Mouse (Mus musculus): ENCODE results near the gene Homer3. TPM values are rescaled to one million over a fixed set of nuclear protein-coding genes. Genes with fewer than 3 reads are reported as not detected.

Homer3 gene
- polyA plus RNA-seq, 1 experiment = 192 TPM

DNA sequence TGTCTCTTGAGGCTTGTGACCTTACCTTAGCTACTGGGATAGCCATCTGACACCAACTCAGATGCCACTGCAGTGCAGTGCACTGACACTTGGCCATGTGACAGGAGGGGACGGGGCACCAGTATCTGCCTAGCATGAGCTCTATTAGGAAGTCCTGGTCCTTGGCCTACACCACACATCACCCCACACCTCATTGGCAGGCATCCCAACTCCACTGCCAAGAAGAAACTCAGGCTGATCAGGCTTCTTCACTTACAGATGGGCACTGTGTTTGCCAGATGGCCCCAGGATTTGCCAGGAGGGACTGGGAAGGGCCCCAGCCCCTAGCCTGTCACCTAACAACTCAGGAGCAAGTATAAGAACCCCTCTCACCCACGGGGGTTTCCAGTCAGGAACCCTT is 30.8 kb downstream of the Homer3 start:
- TF ChIP-seq GATA1 (IDR thresholded peaks at IDR 0.05; ENCODE audit: borderline replicate concordance, low read length) (no peak), FLI1 (IDR thresholded peaks at IDR 0.05; ENCODE audit: low read length) (no peak)
- Histone ChIP-seq H3K27me3 (replicated peaks) (peaks cover 36% of the 10 kb centered on the region), H3K4me3 (replicated peaks) (no peak overlapping the region), H3K9me3 (no peaks in the 10 kb centered on the region), H3K4me1 (peaks cover 33% of the 10 kb centered on the region), H3K36me3 (replicated peaks; ENCODE audit: low read length) (peaks cover 54% of the 10 kb centered on the region)

DNA sequence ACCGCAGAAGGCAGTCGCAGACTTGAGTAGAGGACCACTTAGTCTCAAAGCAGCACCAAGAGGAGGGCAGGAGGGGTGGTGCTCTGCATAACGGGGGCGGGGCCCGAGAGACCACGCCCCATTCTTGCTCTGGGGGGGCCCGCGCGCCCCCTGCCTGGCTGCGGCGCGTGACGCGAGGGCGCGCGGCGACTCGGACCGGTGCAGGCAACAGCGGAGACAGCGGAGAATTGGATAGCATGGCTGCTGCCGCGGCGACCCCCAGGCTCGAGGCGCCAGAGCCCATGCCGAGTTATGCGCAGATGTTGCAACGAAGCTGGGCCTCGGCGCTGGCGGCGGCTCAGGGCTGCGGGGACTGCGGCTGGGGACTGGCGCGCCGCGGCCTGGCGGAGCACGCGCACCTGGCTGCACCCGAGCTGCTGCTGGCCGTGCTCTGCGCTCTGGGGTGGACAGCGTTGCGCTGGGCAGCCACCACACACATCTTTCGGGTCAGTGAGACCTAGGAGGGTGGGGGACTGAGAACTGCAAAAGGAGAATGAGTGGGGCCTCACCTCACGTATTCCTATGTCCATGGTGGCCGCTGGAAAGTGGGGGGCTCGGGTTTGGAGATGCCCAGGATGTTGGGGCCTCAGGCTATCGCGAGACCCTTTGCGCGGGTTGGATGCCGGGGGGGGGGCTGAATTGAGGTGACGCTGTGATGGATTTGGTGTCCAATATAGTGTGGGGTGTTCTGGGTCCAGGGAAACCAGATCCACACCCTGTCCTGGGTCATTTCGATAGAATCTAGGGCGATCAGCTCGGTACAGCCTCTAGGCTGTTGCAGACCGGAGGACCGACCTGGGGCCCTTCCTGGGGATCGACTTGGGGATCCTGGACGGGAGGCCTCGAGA is 33.2 kb downstream of the Homer3 start, which contains the start of gene Cers1:
Cers1 (plus strand) TSS at position 152 of the 887 bp plus-strand sequence.
- peaks cover 32% of the 10 kb centered on the region for H3K4me1 ChIP-seq
- TF ChIP-seq FLI1 (IDR thresholded peaks at IDR 0.05; ENCODE audit: low read length) (no peak), GATA1 (IDR thresholded peaks at IDR 0.05; ENCODE audit: borderline replicate concordance, low read length) (no peak)
- peak within 1 kb of the TSS; percentile 92 for H3K4me3 ChIP-seq (replicated peaks)
- peaks cover 54% of the 10 kb centered on the region for H3K27me3 ChIP-seq (replicated peaks)
- H3K36me3 ChIP-seq (replicated peaks; ENCODE audit: low read length) = peaks cover 32% of the 10 kb centered on the region
- H3K9me3 ChIP-seq = no peaks in the 10 kb centered on the region

DNA sequence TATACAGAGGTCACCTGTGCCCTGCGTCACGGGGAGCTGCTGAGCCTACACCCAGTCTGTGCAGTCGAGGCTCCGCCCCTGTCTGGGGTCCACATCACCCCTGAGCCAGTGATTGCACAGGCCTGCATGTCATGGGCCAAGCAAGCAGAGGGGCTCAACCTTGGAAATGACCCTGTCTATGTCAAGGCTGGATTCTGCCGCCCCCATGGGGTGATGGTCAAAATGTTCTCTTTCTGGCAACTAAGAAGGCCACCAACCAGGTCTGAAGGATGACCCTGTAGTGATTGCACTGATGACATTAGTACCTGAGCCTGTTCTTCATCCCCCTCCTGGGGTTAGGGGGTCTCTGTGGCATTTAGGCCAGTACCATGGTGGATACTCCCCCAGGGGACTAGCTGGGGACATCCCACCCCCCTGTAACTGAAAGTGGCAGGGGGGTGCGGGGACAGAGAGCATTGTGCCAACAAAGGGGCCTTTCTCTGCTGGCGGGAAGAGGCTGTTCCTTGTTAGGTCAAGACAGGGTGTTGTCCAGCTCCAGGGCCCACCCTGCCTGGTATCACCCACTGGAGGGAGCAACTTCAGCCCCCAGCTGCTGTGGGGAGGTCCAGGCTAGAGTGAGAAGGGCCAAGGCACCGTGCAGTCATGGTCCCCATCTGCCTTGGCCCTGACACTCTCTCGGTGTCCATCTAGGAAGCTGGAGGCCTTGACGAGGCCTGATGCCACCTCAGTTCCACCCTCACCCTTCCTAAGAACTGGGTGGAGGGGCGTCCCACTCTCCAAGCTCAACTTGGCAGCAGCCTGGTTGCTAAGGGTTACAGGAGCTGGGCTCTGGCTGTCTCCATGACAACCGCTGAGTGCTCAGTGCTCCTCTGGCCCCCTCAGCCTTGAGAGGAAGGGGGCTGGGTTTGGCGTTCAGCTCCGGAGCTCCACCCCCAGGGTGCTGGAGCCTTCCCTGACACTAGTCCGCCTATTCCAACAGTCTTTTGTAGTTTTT is 34.2 kb downstream of the Homer3 start:
- peak overlapping the region; percentile 92 for H3K4me3 ChIP-seq (replicated peaks)
- peaks cover 23% of the 10 kb centered on the region for H3K36me3 ChIP-seq (replicated peaks; ENCODE audit: low read length)

DNA sequence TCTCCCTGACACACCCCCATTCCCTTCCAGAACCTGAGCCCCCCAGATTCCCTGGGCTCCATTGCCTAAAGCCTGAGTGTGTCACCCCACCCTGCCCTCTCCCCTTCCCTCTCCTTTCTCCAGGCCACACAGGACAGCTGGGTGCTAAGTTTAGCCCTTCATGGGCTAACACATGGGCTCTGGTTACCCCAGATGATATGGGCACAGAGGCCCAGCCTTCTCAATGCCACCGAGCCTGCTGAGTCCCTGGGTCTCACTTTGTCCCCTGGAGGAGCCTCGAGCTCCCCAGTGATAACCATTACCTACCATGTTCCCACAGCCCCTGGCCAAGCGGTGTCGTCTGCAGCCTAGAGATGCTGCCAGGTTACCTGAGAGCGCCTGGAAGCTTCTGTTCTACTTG is 35.2 kb downstream of the Homer3 start:
- Histone ChIP-seq H3K27me3 (replicated peaks) (peaks cover 70% of the 10 kb centered on the region), H3K9me3 (no peaks in the 10 kb centered on the region), H3K4me1 (peaks cover 38% of the 10 kb centered on the region), H3K36me3 (replicated peaks; ENCODE audit: low read length) (peaks cover 13% of the 10 kb centered on the region), H3K4me3 (replicated peaks) (no peak overlapping the region)
- TF ChIP-seq GATA1 (IDR thresholded peaks at IDR 0.05; ENCODE audit: borderline replicate concordance, low read length) (no peak), FLI1 (IDR thresholded peaks at IDR 0.05; ENCODE audit: low read length) (no peak)

More for the DNA sequence above, 34.2 kb downstream of the Homer3 start:
- Histone ChIP-seq H3K4me1 (peaks cover 35% of the 10 kb centered on the region), H3K27me3 (replicated peaks) (peaks cover 60% of the 10 kb centered on the region), H3K9me3 (no peaks in the 10 kb centered on the region)
- TF ChIP-seq FLI1 (IDR thresholded peaks at IDR 0.05; ENCODE audit: low read length) = no peak
- TF ChIP-seq GATA1 (IDR thresholded peaks at IDR 0.05; ENCODE audit: borderline replicate concordance, low read length) = no peak

DNA sequence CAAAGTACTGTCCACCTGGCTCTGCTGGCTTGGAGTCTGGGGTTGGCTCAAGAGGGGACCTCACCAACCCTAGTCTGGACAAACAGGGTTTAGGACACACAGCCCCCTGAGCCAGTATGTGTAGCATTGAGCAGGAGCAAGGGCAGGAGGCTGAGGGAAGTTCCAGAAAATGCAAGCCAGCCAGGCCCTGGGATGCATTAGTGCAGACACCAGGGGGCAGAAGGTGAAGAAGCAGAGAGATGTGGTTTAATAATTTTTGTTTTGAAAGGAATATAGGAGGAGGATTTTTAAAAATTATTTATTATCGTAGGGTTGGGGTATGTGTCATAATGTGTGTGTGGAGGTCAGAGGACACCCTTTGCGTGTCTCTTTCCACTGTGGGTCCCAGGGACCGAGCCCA is 41.1 kb downstream of the Homer3 start:
- H3K27me3 ChIP-seq (replicated peaks) = peaks cover 36% of the 10 kb centered on the region
- TF ChIP-seq FLI1 (IDR thresholded peaks at IDR 0.05; ENCODE audit: low read length) = no peak
- TF ChIP-seq GATA1 (IDR thresholded peaks at IDR 0.05; ENCODE audit: borderline replicate concordance, low read length) = no peak
- no peak overlapping the region for H3K4me3 ChIP-seq (replicated peaks)
- H3K36me3 ChIP-seq (replicated peaks; ENCODE audit: low read length) = no peaks in the 10 kb centered on the region
- no peaks in the 10 kb centered on the region for H3K9me3 ChIP-seq
- peaks cover 42% of the 10 kb centered on the region for H3K4me1 ChIP-seq

DNA sequence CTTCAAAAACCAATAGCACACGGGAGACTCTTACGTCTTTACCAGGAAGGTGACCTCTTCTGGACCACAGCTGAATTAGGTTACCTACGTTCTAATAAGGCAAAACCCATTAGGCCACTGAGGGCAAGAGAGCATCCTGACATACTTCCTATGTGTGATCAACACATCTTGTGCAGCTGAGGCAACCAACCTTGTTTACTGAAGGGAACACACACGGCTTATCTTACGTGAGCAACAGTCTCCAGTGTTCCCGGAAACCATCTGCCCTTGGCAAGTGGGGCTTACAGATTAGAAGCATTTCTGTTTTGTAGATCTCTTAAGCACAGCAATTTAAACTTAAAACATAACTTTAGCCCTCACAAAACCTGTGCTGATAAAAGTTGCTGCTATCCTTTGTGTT is 44.9 kb downstream of the Homer3 start:
- Histone ChIP-seq H3K4me3 (replicated peaks) (peak overlapping the region; percentile 56), H3K36me3 (replicated peaks; ENCODE audit: low read length) (peaks cover 31% of the 10 kb centered on the region), H3K4me1 (peaks cover 55% of the 10 kb centered on the region), H3K27me3 (replicated peaks) (peaks cover 7% of the 10 kb centered on the region), H3K9me3 (peaks cover 8% of the 10 kb centered on the region; the same call in 1 of the 2 replicates)
- TF ChIP-seq GATA1 (IDR thresholded peaks at IDR 0.05; ENCODE audit: borderline replicate concordance, low read length) (peak; percentile 34; the same call in 1 of the 3 replicates), FLI1 (IDR thresholded peaks at IDR 0.05; ENCODE audit: low read length) (no peak)

DNA sequence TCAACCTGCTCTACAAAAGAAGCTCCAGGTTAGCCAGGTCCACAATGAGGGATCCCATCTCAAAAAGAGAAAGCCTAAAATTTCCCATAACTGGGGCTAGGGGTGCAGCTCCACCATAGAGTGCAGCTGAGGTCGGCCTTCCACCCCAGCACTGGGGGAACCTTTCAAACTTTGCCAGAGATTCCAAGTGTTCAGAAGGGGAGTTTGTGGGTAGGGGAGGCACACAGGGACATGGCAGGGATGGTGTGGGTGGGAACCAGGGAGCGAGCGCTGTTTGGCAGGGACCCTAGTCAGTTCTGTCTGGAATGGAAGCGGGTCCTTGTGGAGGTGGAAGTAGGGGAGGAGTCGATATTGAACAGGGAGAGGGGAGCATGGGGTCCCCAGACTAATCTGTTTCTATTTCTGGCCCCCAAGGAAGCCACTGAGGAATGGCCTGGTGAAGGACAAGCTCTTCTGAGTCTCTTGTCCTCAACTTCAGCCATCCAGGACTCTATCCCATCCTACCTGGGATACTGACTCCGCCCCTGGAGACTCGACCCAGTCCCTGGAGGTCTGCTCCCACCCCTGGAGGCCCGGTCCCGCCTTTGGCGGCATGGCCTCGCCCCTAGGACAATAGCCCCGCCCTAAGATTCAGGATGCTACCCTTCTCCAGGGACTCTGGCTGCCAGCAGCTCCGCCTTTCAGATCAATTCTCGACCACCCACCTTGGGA is 46.7 kb downstream of the Homer3 start, which contains the start of gene Gdf1:
Gdf1 (plus strand) TSS at position 694 of the 711 bp plus-strand sequence.
- Histone ChIP-seq H3K36me3 (replicated peaks; ENCODE audit: low read length) (peaks cover 49% of the 10 kb centered on the region), H3K9me3 (peaks cover 11% of the 10 kb centered on the region; the same call in 1 of the 2 replicates), H3K4me1 (peaks cover 43% of the 10 kb centered on the region), H3K4me3 (replicated peaks) (peak within 1 kb of the TSS; percentile 40), H3K27me3 (replicated peaks) (no peaks in the 10 kb centered on the region)
- TF ChIP-seq GATA1 (IDR thresholded peaks at IDR 0.05; ENCODE audit: borderline replicate concordance, low read length) (no peak), FLI1 (IDR thresholded peaks at IDR 0.05; ENCODE audit: low read length) (no peak)

DNA sequence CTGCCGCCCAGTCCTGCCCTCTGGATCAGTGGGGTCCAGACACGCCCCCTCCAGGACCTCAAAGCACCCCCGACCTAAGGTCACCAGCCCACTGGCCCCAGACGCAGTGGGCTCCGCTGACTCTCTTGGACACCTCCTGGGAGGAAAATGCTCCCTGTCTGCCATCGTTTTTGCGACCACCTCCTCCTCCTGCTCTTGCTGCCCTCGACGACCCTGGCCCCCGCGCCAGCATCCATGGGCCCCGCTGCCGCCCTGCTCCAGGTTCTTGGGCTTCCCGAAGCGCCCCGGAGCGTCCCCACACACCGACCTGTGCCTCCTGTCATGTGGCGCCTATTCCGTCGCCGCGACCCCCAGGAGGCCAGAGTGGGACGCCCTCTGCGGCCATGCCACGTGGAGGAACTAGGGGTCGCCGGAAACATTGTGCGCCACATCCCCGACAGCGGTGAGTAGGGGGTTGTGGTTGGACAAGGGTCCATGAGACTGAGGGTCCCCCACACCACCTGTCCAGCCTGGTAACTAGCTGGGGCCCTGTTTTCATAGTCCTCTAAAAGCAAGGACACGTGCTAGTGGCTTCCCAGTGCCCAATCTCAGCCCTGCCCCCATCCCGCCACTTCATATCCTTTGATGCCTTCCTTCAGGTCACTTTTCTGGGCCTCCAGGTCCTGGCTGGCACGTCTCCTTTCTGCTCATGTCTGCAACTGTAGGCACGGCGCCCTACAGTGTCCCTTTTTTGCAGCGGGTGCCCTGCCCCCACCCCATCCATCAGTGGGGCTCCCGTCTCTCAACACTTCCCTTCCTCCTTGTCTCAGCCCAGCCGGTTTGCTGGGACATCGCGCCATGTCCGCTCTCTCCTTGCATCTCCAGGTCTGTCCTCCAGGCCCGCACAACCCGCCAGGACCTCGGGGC is 47.5 kb downstream of the Homer3 start:
- Histone ChIP-seq H3K36me3 (replicated peaks; ENCODE audit: low read length) (peaks cover 57% of the 10 kb centered on the region), H3K4me1 (peaks cover 39% of the 10 kb centered on the region), H3K27me3 (replicated peaks) (no peaks in the 10 kb centered on the region), H3K9me3 (peaks cover 11% of the 10 kb centered on the region; the same call in 1 of the 2 replicates), H3K4me3 (replicated peaks) (no peak overlapping the region)
- TF ChIP-seq GATA1 (IDR thresholded peaks at IDR 0.05; ENCODE audit: borderline replicate concordance, low read length) = no peak
- TF ChIP-seq FLI1 (IDR thresholded peaks at IDR 0.05; ENCODE audit: low read length) = no peak
